Mouse (Mus musculus) adrenal gland, adult 18-20 months (tissue): Measurements from ENCODE around the gene Gm44511. TPM values are rescaled to one million over a fixed set of nuclear protein-coding genes. Genes with fewer than 3 reads are reported as not detected.
A peak's percentile ranks its signal among the peaks of the same experiment; 100 is the strongest.
"Not testable (repeated sequence)": the region's sequence is repeated elsewhere in the genome, so short reads cannot be mapped to it uniquely, and the experiment has no call there.

Experiments used
- DNase-seq, 2 experiments: peaks; one replicate each; pipeline ENCODE4 v3.0.0; 2021 to 2022; ENCODE audit warnings: low spot score in 2 of 2
- total RNA-seq, 2 experiments: library from RNA; stranded (reverse); gene quantifications; 1 replicate in 1 of 2; 2 replicates in 1 of 2; pipeline ENCODE4 v1.2.3; 2021

Gm44511 gene
- total RNA-seq, 2 experiments from 2014 or later = not detected

DNA sequence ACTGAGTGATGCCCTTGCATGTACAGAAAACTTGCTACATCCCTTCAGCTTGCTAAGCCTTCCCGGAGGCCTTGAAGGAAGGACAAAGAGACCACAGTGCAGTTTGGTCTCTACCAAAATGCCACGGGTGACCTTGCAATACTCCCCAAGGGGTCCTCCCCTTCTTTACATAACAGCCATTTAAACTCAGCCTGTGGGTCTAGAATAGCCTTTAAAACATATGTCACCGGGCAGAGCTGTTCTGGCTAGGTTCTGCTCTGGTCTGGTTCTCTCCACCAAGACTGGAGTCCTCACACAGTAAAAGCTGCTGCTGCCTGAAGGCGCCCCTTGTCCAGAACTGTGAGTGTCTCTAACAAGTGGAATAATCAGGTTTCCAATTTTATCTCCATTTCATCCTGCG lies 25.4 kb downstream of the Gm44511 start:
- DNase-seq = not testable (repeated sequence)

DNA sequence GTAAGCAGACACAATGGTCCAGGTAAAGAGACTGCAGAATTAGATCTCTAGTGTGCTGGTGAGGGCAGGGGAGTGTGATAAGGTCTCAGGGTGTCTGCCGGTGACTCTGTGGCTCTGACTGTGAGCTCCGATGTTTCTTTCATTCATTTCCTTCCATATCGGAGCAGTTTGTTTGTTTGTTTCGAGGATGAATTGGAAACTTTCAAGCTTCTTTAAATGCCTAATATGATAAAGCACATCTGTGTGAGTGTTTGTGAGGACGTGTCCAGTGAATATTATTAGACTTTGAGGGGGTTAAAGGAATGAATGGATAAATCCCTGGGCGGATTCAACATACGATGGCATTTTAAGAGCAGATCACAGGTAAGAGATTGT lies 26.2 kb downstream of the Gm44511 start:
- no peak for DNase-seq

DNA sequence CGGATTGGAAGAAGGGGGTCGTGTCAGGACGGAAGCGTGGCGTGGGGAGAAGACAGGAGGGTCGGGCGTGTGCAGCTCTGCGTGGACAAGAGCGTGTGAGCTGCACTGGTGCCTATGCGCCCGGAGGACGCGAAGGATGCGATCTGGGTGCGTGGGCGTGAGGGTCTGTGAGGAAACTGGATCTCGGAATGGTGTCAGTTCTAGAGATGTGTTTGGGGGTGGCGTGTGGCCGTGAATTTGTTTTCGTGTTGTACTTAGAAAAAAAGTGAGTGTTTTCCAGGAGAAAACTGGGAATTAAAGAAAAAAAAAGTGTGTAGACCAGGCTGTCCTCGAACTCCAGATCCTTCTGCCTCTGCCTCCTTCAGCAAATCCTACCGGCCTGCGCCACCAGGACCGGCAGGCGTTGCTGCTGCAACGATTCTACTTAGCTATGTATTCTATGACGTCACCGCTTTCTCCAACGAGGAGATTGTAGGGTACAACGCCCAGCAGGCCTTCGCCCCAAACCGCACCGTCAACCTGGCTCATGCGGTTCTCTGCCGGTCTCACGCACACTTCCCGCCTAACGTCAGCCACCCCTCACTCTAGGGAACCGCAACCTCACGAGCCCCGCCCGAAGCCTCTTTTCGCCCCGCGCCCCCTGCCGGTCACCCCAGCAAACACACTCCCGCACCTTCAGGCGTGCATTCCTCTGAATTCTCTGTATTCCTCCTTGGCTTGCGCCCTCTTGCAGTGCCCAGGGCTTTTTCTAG lies 26.8 kb downstream of the Gm44511 start:
- DNase-seq = peak; percentile 81 to 91

DNA sequence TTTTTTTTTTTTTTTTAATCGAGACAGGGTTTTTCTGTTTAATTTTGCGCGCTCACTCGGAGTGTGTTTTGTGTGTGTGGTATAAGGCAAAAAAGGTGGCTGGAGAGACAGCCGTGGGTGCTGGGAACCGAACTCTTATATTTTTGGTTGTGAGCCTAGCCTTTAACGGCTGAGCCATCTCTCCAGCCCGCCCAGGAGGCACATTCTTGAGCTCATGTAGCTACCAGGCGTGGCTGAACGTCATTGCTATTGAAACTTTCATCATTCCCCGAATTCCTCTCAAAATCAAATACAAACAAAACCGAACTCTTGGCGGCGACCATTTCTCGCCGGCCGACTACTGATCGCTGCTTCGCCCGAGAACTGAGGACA lies 27.4 kb downstream of the Gm44511 start:
- peak; percentile 77 to 83 for DNase-seq

DNA sequence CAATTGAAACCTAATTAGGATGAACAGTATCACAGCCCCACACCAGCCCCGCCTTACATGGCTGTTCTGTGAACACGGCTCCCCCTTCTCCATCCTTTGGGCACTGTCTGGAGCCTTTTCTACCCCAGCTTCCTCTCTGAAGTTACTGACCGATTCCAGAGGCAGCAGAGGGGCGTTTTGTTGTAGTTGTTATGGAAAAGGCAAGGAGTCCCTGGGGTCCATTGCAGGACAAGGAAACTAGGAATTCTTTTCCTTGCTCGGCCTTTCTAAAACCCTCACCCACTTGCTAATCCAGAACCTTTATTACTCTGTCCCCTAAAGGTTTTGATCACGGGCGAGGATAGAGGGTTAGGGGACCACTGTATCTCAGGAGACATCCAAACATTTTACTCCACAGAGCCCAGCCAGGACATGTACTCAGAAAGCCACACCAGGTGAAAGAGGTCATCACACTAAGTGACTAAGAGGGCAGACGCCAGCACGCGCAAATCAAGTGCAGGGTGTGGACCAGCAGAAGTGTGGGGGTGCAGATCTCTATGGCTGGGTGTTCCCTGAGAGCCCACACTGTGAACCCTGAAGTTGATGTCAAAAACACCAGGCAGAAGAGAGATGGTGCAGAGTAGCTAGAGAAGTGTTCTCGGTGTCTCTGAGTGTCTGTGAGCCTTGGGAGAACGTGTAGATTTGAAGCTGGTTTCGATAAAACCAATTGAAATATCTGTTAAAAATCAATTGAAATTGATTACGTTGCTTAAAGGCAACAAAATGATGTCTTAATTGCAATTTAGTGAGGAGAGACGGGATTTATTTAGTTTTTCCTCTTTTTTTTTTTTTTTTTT lies 28.0 kb downstream of the Gm44511 start:
- peak in 1 of 2 experiments; percentile 10 for DNase-seq

DNA sequence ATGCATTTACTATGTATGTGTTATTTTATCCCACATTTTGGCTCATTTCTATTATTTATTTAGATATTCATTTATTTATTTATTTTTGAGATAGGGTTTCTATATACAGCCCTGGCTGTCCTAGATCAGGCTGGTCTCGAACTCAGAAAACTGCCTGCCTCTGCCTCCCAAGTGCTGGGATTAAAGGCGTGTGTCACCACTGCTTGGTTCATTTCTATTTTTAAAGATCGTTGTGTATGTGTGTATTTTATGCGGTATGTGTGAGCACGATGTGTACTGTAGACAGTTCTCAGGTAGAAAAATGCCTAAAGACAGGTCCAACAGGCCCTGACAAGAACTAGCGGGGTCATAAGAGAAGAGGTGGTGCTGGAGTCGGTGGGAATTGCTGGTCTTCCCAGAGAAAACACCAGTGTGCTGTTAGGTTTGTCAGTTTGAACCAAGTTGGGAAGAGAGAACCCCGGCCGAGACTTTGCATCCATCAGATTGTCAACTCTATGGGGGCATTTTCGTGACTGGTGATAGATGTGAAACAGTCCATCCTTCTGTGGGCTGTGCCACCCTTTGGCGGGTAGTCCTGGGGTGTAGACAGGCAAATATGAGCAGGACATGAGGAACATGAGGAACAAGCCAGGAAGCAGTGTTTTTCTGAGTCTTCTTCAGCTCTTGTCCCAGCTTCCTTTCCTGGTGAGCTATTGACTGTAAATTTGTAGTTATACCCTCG lies 28.8 kb downstream of the Gm44511 start:
- no peak for DNase-seq

DNA sequence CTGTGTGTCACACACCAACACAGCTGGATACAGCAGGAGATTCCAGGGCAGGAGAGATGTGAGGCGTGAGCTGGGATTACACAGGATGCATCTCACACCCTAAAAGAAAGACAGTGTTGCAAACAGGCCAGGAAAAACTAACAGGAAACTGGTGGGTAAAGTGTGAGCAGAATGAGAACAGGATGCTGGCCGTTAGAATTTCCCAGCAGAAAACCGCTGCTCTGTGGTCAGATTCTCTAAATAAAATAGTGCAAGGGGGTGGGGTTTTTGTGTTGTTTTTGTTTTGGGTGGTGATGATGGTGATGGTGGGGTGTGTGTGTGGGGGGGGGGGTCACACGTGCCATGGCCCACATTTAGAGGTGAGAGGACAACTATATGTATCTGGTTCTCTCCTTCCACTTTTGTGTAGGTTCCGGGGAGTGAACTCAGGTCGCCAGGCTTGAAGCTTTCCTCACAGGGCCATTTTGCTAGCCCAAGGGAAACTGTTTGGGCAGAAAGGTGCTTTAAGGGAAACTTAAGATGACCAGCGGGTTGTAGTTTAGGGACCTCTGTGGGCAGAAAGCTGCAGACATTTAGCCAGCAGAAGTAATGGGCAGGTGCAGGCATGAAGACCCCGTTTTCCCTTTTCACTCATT lies 29.7 kb downstream of the Gm44511 start:
- no peak for DNase-seq

DNA sequence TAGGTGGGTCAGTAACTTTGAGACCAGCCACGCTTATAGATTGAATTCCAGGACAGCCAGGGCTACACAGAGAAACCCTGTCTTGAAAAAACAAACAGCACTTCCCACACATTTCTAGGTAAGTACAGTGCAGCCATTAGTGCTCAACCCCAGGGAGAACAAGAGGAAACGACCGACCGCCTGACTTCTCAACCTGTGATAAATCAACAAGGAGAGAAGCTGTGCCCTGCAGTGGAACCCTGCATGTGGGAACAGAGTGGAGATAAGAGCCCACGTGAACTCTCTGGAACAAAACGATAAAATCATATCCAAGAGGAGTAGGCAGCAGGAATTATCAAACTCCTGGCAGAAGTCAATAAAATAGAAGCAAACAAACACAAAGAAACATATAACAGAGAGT lies 32.4 kb downstream of the Gm44511 start:
- no peak for DNase-seq

DNA sequence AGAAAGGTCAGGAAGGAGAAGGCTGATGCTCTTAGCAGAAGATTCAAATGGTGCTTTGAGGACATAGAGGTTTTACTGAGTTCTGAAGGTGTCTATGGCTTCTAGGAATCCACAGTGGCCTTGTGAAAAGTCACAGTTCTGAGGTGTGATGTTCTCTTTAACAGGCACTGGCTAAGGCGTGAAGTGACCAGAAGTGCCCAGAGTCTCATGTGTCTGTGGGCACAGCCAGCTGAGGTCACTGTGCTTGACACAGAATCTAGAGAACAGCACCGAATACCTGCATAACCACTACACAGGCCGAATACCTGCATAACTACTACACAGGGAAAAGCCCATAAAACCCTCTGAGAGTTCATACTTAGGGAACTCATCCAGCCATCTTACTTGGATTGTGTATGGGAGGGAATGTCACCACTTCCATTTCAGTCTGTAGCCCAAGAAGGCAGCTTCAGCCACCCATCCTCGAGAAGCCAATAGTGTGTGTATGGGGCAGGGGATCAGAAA lies 35.6 kb downstream of the Gm44511 start:
- not testable (repeated sequence) for DNase-seq

DNA sequence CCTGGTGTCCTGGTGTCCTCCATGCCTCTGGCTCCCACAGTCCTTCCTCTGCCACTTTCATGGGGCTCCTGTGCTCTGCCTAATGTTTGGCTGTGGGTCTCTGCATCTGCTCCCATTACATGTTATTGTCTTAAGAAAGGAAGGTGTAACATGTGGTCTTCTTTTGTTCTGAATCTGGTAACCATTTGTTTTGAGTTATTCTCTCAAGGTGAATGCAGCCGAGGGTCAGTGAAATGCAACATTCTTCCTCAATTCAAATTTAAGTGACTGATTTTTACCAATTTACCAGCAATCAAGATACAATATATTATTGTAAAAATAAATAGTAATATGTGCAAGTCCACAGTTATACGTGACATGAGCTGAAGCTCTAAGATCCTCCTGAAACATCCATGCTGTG lies 37.0 kb downstream of the Gm44511 start, which contains the start of gene Klrb1c:
Gene Klrb1c (minus strand): TSS at position 101 of the 400 bp plus-strand sequence.
- DNase-seq = no peak

DNA sequence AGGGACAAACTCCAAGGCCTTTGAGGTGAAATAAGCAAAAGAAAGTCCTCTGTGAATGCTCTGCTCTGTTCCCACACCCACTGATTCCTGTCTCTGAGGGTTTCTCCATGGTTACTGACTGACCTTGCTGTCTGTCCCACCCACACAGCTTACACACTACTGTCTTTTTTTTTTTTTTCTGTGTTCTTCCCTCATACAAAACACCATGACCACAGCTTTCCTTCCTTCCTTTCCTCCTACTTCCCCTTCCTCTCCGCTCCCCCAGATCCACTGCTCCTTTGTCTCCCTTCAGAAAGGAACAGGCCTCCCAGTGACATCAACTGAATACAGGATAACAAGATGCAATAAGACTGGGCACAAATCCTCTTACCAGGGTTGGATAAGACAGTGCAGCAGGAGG lies 37.6 kb downstream of the Gm44511 start:
- no peak for DNase-seq

DNA sequence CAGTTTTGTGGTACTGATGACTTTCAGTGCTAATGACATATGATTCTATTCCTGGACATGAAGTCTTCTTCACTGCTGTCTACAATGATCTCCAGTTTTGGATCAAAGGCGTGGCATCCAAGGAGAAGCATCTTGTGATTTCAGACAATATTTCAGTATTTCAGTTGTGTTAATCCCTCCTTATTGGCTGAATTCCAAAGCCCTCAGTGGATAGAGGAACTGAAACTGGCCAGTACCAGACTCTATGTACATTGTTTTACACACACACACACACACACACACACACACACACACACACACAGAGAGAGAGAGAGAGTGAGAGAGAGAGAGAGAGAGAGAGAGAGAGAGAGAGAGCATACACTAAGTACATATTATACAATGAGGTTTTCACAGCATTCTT lies 39.7 kb downstream of the Gm44511 start:
- not testable (repeated sequence) for DNase-seq

DNA sequence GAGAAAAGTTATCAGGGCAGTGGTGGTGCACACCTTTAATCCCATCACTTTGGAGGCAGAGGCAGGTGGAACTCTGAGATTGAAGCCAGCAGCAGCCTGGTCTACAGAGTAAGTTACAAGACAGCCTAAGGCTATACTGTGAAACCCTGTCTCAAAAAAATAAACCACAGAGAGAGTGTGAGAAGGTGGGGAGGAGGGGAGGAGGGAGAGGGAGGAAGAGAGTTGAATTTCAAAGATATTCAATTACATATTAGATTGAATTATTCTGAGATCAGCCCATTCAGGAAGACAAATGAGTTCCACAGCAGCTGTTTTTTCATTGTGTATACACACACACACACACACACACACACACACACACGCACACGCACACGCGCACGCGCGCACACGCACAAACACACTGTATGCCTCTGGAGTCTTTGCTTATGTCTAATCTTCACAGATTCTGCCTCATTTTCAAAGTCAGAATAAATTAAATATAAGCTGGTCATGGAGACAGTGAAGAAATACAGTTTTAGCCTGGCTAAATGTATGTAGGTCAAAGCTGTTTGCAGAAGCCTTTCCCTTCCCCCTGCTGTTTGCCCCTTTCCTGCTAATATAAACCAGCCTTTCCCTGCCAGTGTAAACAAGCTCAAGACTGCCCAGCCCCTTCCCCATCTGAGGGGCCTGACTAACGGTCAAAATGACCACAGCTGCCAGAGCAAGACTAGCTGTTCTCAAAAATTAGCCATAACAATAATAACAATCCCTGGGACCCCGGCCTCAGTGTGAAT lies 56.4 kb downstream of the Gm44511 start:
- no peak for DNase-seq

DNA sequence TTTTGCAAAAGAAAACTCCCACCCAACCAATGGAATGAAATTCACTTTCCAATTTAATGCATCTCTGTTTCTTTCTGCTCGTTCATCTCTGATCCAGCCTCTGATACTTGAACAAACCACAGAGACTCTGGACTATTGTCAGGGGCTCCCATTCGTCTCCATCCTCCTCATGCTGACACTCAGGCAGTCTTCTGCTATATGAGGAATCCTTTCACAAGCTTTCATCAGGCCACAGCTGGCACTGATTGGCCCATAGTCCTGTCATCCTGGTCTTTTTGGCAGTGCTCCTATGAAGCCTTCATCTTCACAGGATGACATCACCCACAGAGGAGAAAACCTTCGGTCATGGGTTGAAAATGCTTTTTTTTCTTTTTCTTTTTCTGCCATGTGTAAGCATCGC lies 58.1 kb downstream of the Gm44511 start:
- no peak for DNase-seq

DNA sequence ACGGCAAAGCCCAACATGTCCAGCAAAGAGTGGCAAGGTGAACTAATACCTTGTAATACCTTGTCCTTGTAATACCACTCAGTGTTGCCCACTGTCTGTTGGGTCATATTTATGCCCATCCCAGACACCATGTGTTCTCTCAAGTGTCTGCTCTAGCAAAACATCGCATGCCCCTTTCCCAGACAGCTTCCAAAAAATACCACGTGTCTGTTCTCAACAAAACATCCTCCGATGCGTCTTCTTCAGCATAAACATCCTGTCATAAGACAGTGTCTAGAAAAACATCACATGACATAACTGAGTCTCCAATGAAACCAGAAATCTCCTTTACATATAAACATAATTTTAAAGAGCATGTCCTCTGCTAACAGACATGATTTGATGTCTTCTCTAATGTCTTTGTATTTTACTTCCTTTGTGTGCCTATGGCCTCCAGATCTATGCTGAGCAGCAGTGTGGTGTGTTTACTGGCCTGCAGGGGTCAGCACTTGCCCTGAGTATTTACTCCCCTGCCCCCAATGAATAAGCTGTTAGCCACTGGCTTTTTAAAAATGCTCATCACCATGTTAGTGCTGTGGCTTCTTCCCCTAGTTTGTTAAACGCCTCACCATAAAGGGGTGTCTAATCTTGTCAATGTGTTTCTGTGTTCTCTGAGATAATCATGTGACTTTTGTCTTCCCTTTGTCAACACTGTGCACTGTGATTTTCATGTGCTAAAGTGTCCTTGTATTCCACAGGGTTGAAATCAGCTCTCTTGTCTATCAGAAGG lies 59.4 kb downstream of the Gm44511 start:
- peak; percentile 6 to 34 for DNase-seq

DNA sequence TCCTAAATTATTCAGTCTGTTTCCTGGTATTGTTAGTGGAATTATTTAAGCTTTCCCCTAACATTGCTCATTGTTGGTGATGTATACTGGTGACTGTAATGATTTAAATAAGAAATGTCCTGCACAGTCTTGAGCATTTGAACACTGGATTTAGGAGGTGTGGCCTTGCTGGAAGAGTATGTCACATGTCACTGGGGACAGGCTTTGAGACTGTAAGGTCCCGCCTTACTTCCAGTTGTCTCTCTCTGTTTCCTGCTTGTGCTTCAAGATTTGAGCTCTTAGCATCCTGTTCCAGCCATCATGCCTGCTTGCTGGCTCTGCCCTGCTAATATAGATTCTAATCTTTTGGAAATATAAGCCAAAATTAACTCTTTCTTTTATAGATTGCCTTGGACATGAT lies 60.9 kb downstream of the Gm44511 start:
- no peak for DNase-seq

DNA sequence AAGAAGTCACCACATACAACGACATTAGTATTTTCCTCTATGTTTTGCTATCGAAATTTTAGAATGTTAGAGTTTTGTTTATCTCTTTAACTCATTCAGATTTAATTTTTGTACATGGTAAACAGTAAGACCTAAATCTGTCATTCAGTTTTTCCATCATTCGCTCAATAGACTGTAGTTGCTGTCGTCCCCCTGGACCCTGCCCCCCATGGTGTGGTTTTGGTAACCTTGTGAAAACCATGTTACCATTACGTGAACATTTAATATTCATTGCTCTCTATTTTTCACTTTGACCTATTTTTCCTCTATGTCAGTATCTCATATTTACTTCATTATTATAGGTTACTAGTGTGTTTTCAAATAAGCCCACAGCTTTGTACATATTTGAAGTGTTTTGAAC lies 61.5 kb downstream of the Gm44511 start:
- no peak for DNase-seq

DNA sequence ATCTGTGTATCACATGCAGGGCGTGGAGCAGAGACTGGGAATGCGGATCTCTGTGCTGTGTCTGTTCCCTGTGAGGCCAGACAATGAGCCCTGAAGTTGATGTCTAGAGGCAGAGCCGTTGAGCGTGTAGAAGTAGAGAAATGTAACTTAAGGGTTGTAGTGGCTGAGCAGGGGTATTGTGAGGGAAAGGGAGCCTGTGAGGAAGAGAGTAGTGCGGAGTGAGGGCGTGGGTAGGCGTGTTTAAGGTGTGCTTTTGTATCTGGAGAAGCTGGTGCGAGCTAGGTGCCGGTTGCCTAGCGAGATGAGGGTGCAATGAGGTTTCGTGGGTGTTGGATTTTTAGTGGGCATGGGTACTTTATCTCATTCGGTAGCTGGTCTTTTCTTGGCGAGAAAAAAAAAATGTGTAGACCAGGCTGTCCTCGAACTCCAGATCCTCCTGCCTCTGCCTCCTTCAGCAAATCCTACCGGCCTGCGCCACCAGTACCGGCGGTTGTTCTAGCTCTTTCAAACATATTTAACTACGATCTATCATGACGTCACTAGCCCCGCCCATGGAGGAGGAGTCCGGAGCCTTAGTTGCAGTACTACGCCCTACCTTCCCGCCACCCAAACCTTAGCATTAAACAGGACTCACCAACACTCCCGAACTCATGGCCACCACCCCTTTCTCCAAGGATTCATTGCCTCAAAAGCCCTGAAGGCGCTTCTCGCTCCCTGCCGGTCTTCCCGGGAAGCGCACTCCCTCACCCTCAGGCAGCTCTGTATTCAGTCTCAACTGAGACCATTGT lies 62.2 kb downstream of the Gm44511 start:
- peak; percentile 81 to 93 for DNase-seq
